Mouse (Mus musculus): Measurements from ENCODE around the gene Znhit3. TPM values are rescaled to one million over a fixed set of nuclear protein-coding genes. Genes with fewer than 3 reads are reported as not detected.

The Znhit3 gene
- 60.0 and 65.0 TPM in 2 replicates for polyA plus RNA-seq (2015; fragmentation: Nextera tagmentation; extraction: Ambion mirVana)

DNA sequence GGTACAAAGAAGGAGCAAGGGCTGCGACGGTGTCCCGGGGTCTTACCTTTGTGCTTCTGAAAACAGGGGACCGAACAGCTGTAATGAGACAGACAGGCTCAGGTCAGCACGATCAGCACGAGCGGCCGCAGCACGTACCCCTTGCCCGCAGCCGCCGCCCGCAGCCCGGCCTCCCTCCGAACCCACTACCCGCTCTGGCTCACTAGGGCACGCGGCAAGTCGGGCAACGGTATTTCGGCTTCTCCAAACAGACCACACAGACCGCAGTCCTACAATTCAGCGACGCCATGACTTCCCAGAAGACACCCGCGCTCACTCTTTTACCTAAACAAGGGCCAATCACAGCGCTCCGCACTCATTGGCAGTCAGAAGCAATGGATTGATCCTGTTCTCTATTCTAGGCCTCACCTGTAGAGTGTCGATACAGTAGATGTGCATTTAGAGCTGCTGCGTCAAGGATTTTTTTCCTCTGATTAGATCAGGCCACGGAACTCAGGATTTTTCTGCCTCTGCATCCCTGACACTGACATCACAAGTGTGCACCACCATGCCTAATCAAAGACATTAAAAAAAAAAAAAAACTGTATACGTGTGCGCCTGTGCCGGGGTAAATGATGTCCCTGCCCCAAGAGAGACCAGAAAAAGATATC, at the start of gene Znhit3:
Gene Znhit3 (minus strand): TSS at position 314 of the 650 bp plus-strand sequence.
- Histone ChIP-seq H3K27me3 (no peaks in the 10 kb centered on the region), H3K27ac (no peak within 1 kb of the TSS), H3K9me3 (replicated peaks) (no peaks in the 10 kb centered on the region), H3K4me3 (replicated peaks) (peak within 1 kb of the TSS; percentile 74), H3K9ac (peak within 1 kb of the TSS; percentile 76), H3K4me1 (peaks cover 12% of the 10 kb centered on the region), H3K36me3 (peaks cover 29% of the 10 kb centered on the region), H3K4me2 (peak within 1 kb of the TSS; percentile 65)
- ATAC-seq (replicated peaks; ENCODE audit: low FRiP score): peak; percentile 86
- 4% methylated on average over 34 of the region's 34 CpGs for WGBS

DNA sequence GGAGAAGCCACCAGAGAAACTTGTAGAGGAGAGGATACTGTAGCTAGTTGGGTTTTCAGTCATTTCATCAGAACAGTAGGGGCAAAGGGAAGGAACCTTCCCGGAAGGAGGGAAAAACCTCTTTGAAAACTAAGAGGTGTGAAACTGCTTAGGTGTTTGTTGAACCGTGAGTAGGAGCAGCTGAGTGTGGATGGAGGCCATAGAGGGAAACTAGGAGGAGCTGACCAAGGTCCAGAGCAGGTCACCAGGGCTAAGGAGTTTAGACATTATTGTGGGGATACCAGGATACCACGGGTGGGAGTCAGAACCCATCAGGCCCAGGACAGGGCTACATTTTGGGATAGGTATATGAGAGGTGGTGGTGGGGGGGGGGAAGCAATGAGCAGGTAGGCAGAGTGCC, 47.4 kb upstream of the Znhit3 start:
- peaks cover 13% of the 10 kb centered on the region for H3K27me3 ChIP-seq
- peaks cover 23% of the 10 kb centered on the region for H3K4me1 ChIP-seq
- no peak overlapping the region for H3K4me3 ChIP-seq (replicated peaks)
- H3K27ac ChIP-seq: no peak overlapping the region
- H3K9ac ChIP-seq: no peak overlapping the region
- no peak overlapping the region for H3K4me2 ChIP-seq
- no peak for ATAC-seq (replicated peaks; ENCODE audit: low FRiP score)
- WGBS: 45% methylated on average over 3 of the region's 3 CpGs
- no peaks in the 10 kb centered on the region for H3K36me3 ChIP-seq
- no peaks in the 10 kb centered on the region for H3K9me3 ChIP-seq (replicated peaks)

DNA sequence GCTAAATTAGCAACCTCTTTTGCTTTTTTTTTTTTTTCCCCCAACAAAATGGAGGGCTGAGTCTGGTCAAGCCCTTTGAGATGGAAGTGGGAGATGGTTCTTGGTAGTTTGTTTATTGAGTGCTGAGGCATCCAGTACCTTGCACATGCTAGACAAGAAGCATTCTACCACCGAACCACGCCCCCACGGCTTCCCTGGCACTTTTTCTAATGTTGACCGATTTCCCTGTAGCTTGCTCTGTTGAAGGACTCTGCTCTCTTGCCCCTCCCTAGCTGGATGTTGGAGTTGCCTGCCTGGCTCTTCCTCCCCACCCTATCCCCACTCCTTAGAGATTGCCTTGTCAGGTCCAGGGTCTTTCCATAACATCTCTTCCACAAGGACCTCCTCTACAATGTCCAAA, 46.4 kb upstream of the Znhit3 start:
- no peaks in the 10 kb centered on the region for H3K9me3 ChIP-seq (replicated peaks)
- no peak overlapping the region for H3K4me3 ChIP-seq (replicated peaks)
- peaks cover 32% of the 10 kb centered on the region for H3K4me1 ChIP-seq
- WGBS: 85% methylated on average over 4 of the region's 4 CpGs
- no peak overlapping the region for H3K27ac ChIP-seq
- no peak overlapping the region for H3K9ac ChIP-seq
- H3K4me2 ChIP-seq: no peak overlapping the region
- peaks cover 23% of the 10 kb centered on the region for H3K27me3 ChIP-seq
- no peak for ATAC-seq (replicated peaks; ENCODE audit: low FRiP score)
- H3K36me3 ChIP-seq: no peaks in the 10 kb centered on the region

DNA sequence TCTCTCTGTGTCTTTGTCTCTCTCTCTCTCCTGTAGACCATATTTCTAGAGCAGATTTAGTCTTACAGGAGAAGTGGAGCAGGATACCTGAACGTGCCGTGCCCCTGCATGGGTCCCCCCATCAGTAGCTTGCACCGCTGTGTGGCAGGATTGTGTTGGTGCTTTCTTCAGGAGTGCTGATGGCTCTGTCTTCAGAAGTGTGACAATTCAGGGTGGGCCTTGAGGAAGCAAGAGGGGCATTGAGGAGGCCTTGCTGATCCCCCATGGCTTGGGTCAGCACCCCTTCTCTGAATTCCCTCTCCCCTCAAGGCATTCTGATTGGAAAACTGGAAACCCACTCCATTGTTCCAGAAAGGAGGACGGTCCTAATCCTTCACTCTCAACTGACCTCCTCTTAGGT, 45.4 kb upstream of the Znhit3 start:
- Histone ChIP-seq H3K4me3 (replicated peaks) (no peak overlapping the region), H3K4me1 (peaks cover 36% of the 10 kb centered on the region), H3K36me3 (no peaks in the 10 kb centered on the region), H3K4me2 (no peak overlapping the region), H3K9me3 (replicated peaks) (no peaks in the 10 kb centered on the region), H3K27me3 (peaks cover 32% of the 10 kb centered on the region), H3K9ac (no peak overlapping the region), H3K27ac (no peak overlapping the region)
- ATAC-seq (replicated peaks; ENCODE audit: low FRiP score): no peak
- 91% methylated on average over 4 of the region's 4 CpGs for WGBS

DNA sequence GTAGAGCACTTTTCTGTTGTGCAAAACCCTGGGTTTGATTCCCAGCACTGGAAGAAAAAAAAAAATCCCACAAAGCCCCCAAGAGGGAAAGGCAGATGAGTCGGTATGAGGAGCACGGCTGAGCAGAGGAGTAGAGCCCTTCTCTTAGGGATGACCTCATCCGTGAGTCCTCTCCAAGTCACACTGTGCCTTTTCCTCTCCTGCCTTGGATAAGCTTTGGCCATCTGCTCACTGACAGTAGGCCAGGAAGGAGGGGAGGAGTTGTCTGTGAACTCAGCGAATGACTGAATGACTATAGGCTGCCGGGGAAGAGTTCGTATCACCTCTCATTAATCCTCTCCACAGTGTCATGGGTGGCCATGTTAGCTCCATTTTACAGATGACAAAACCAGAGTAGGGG, 44.6 kb upstream of the Znhit3 start:
- Histone ChIP-seq H3K4me3 (replicated peaks) (no peak overlapping the region), H3K4me2 (no peak overlapping the region), H3K27me3 (peaks cover 39% of the 10 kb centered on the region), H3K9ac (no peak overlapping the region), H3K9me3 (replicated peaks) (no peaks in the 10 kb centered on the region), H3K36me3 (no peaks in the 10 kb centered on the region), H3K27ac (no peak overlapping the region), H3K4me1 (peaks cover 44% of the 10 kb centered on the region)
- 65% methylated on average over 6 of the region's 6 CpGs for WGBS
- no peak for ATAC-seq (replicated peaks; ENCODE audit: low FRiP score)

DNA sequence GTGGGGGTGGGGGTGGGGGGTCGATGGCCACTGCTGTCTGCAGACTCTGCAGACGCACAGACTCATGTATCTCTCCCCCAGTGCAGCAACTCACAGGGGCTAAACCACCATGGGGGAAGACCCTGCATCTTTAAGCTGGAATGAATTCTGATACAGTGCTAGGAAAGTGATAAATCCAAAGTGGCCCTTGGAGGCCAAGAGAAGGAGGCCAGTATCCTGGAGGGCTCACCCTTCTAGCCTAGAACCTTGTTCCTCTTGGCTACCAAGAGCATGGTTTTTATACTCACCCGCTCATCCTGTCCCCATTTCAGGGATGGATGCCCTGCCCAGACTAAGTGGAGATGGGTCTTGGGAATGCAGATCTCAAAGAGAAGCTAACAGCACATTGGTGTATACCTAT, 44.1 kb upstream of the Znhit3 start:
- no peak overlapping the region for H3K9ac ChIP-seq
- WGBS: 41% methylated on average over 3 of the region's 3 CpGs
- H3K36me3 ChIP-seq: no peaks in the 10 kb centered on the region
- H3K4me2 ChIP-seq: peak overlapping the region; percentile 59
- peak overlapping the region; percentile 66 for H3K27ac ChIP-seq
- peaks cover 39% of the 10 kb centered on the region for H3K27me3 ChIP-seq
- ATAC-seq (replicated peaks; ENCODE audit: low FRiP score): no peak
- no peak overlapping the region for H3K4me3 ChIP-seq (replicated peaks)
- peaks cover 44% of the 10 kb centered on the region for H3K4me1 ChIP-seq
- H3K9me3 ChIP-seq (replicated peaks): no peaks in the 10 kb centered on the region

DNA sequence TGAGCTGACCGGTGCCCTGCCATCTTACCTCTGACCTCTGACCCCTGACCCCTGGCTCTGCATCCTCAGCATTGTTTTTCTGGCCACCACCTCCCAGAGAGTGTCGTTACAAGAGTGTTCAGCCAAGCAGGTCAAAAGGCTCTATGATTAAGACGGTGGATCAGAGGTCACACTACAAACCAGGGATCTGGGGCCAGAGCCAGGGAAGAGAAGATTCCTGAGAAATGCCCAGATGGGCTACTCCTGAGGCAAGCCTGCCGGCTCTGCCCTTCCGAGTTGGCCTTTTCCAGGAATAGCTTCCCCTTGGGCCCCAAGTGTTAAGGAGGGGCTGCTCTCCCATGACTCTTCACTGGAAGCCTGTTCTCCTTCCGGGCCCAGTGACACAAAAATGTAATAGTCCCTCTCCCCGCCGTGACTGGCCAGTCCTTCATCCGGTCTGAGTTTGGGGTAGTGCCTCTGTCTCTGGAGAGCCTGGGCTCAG, 43.6 kb upstream of the Znhit3 start:
- Histone ChIP-seq H3K27me3 (peaks cover 39% of the 10 kb centered on the region), H3K4me2 (peak overlapping the region; percentile 59), H3K9ac (no peak overlapping the region), H3K36me3 (no peaks in the 10 kb centered on the region), H3K27ac (peak overlapping the region; percentile 66), H3K4me1 (peaks cover 44% of the 10 kb centered on the region), H3K4me3 (replicated peaks) (0 out of 2 replicates have a peak overlapping the region, but pooled peaks have one; percentile 1), H3K9me3 (replicated peaks) (no peaks in the 10 kb centered on the region)
- ATAC-seq (replicated peaks; ENCODE audit: low FRiP score): peak; percentile 15; the same call in 1 of the 2 replicates
- 3% methylated on average over 9 of the region's 9 CpGs for WGBS

DNA sequence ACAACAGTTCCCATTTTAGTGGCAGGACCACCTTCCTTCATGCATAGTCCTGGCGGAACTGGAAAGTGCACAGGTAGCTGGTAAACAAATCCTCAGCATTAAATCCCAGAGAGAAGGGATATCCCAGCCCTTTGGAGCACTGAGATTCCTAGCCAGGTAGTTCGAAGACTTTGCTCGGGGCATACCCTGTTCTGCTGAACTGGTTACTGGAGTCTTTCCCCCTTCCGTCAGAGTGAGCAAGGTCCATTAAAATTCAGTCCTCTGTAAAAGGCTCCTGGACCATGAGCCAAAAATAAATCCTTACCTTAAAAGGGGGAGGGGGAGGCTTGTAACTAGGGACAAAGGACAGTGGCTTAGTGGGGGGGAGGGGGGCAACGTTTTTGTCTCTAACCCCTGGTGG, 43.0 kb upstream of the Znhit3 start:
- Histone ChIP-seq H3K36me3 (no peaks in the 10 kb centered on the region), H3K27me3 (peaks cover 39% of the 10 kb centered on the region), H3K4me2 (peak overlapping the region; percentile 59), H3K9me3 (replicated peaks) (no peaks in the 10 kb centered on the region), H3K27ac (peak overlapping the region; percentile 66), H3K4me1 (peaks cover 44% of the 10 kb centered on the region), H3K9ac (no peak overlapping the region), H3K4me3 (replicated peaks) (peak overlapping the region; percentile 40; the same call in 1 of the 2 replicates)
- WGBS: 32% methylated on average over 5 of the region's 5 CpGs
- ATAC-seq (replicated peaks; ENCODE audit: low FRiP score): peak; percentile 34; the same call in 1 of the 2 replicates

DNA sequence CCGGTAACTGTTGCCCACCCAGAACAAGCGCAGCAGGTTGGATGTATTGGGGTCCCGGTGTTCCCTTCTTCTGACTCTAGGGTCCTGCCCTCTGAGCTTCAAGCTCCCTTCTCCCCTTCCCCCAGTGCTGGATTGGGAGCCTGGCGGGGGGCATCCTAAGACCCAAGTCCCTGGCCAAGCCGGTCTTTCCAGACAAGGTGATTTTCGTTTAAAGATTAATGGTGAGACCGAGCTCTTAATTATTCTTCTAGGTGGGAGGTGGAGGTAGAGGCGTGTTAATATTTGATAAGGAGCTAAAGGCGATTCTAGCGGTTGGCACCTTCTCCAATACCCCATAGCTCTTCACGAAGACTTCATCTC, 42.1 kb upstream of the Znhit3 start:
- H3K27ac ChIP-seq: peak overlapping the region; percentile 66; the same call in 1 of the 2 replicates
- H3K36me3 ChIP-seq: no peaks in the 10 kb centered on the region
- ATAC-seq (replicated peaks; ENCODE audit: low FRiP score): no peak
- H3K4me2 ChIP-seq: peak overlapping the region; percentile 59
- peak overlapping the region; percentile 40 for H3K4me3 ChIP-seq (replicated peaks)
- peaks cover 39% of the 10 kb centered on the region for H3K27me3 ChIP-seq
- no peak overlapping the region for H3K9ac ChIP-seq
- 5% methylated on average over 11 of the region's 11 CpGs for WGBS
- no peaks in the 10 kb centered on the region for H3K9me3 ChIP-seq (replicated peaks)
- H3K4me1 ChIP-seq: peaks cover 44% of the 10 kb centered on the region

DNA sequence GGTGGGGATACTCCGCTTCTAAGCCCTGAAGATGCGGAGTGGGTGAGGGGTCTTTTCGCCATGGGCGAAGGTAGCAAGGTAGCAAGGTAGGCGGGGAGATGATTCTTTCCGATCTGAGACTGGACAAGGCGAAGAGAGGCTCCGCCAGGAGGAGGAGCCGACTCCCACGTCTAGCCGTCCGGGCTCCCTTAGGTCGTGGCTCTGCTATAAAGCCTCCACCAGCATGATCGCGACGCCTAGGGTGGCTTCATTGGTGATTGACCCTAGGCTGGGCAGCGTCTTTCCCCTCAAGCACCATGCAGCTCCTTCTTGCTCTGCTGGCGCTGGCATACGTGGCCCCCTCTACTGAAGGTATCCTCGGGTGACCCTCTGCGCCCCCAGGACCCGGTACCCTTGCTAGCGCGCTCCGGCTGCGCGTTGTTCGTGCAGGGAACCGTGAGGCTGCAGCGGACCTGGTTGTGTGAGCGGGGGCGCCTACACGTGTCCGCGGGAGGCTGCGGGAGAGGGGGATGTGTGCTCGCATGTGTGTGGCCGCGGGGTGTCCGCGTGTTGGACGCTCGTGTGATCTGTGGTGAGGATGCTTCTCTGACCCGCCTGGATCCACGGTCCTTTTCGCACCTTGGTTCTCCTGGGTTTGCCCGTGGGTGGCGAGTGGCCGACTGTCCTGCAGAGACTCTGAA, 41.6 kb upstream of the Znhit3 start, which contains the start of gene Car4:
Gene Car4 (plus strand): TSS at position 196 of the 680 bp plus-strand sequence.
- 0 out of 2 replicates have a peak within 1 kb of the TSS, but pooled peaks have one; percentile 21 for H3K9ac ChIP-seq

DNA sequence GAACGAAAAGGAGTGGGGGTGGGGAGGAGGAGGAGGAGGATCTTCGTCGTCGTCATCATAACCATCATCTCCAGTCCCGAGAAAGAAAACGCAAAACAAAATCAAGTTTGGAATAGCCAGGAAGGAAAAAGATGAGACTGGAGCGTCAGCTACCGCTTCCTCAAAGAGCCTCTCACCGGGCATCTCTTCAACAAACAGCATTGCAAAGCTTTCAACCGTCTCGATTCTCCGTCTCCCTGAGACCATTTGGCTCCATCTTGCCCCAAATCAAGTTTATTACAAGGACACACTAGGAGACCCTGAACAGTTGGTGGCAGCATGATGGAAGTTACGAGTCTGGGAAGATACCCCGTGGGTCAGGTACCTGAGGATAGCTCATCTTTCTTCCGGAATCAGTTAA, 41.0 kb upstream of the Znhit3 start:
- Histone ChIP-seq H3K4me2 (peak overlapping the region; percentile 59), H3K4me1 (peaks cover 44% of the 10 kb centered on the region), H3K27ac (no peak overlapping the region), H3K4me3 (replicated peaks) (peak overlapping the region; percentile 40), H3K9me3 (replicated peaks) (no peaks in the 10 kb centered on the region), H3K27me3 (peaks cover 39% of the 10 kb centered on the region), H3K36me3 (no peaks in the 10 kb centered on the region), H3K9ac (no peak overlapping the region)
- ATAC-seq (replicated peaks; ENCODE audit: low FRiP score): no peak
- 8% methylated on average over 15 of the region's 15 CpGs for WGBS

More for the DNA sequence above, 41.6 kb upstream of the Znhit3 start, which contains the start of gene Car4:
- 1% methylated on average over 49 of the region's 49 CpGs for WGBS
- peaks cover 44% of the 10 kb centered on the region for H3K4me1 ChIP-seq
- no peaks in the 10 kb centered on the region for H3K36me3 ChIP-seq
- peak within 1 kb of the TSS; percentile 59 for H3K4me2 ChIP-seq
- no peaks in the 10 kb centered on the region for H3K9me3 ChIP-seq (replicated peaks)
- ATAC-seq (replicated peaks; ENCODE audit: low FRiP score): peak; percentile 41; the same call in 1 of the 2 replicates
- peak within 1 kb of the TSS; percentile 40 for H3K4me3 ChIP-seq (replicated peaks)
- peaks cover 39% of the 10 kb centered on the region for H3K27me3 ChIP-seq
- peak within 1 kb of the TSS; percentile 66 for H3K27ac ChIP-seq

DNA sequence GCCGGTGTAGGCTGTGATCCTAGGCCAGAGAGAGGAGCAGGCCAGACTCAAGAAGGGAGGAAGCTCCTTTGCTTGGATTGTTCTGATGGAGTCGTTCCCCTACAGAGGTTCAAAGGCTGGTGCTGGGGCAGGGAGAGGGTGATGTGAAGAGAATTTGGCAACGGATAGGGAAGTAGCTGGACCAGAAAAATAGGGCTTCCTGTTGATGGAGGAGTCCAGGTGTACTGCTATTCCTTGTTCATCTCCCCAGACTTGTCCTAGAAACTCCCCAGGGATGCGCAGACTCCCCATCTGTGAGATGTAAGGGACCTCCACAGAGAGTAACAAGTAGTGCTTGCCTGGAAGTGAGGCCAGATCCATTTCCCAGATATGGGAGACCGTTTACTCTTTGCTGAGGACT, 40.2 kb upstream of the Znhit3 start:
- ATAC-seq (replicated peaks; ENCODE audit: low FRiP score): no peak
- H3K9me3 ChIP-seq (replicated peaks): no peaks in the 10 kb centered on the region
- H3K4me2 ChIP-seq: no peak overlapping the region
- H3K4me3 ChIP-seq (replicated peaks): no peak overlapping the region
- H3K4me1 ChIP-seq: peaks cover 44% of the 10 kb centered on the region
- H3K36me3 ChIP-seq: no peaks in the 10 kb centered on the region
- WGBS: 37% methylated on average over 5 of the region's 5 CpGs
- peak overlapping the region; percentile 11; the same call in 1 of the 2 replicates for H3K27ac ChIP-seq
- no peak overlapping the region for H3K9ac ChIP-seq
- H3K27me3 ChIP-seq: peaks cover 39% of the 10 kb centered on the region

Measured in kidney, embryonic 15.5 days (tissue).